Mouse (Mus musculus) liver, postnatal 0 days (tissue): ENCODE results near the gene Slc22a13. TPM values are rescaled to one million over a fixed set of nuclear protein-coding genes. Genes with fewer than 3 reads are reported as not detected.
"Not testable (repeated sequence)": the region's sequence is repeated elsewhere in the genome, so short reads cannot be mapped to it uniquely, and the experiment has no call there.

Source experiments
- ATAC-seq: fragments of 200-750 bp; cut with Nextera tagmentation; 2 replicates; pipeline ENCODE4 v1.8.0; 2017; ENCODE audit warnings: mild to moderate bottlenecking, moderate library complexity
- DNase-seq: peaks from one replicate; pipeline ENCODE4 v3.0.0-alpha.2; 2016
- H3K27ac ChIP-seq: fragments of 300-500 bp; sonication (generic); 2 replicates; pipeline ENCODE4 v1.5.1; 2014; ENCODE audit warnings: antibody characterized with exemption, moderate library complexity, mild to moderate bottlenecking, low read depth
- H3K27me3 ChIP-seq: fragments of 300-500 bp; sonication (generic); 2 replicates; pipeline ENCODE4 v1.6.1; 2014; ENCODE audit warnings: low read length, control low read depth, mixed read lengths; ENCODE audit not compliant: insufficient read depth
- H3K36me3 ChIP-seq: fragments of 300-500 bp; sonication (generic); replicated peaks from 2 replicates; pipeline ENCODE4 v1.6.1; 2014; ENCODE audit warnings: mild to moderate bottlenecking, control low read depth, low read length, moderate library complexity, mixed read lengths; ENCODE audit not compliant: insufficient read depth
- H3K4me1 ChIP-seq: fragments of 300-500 bp; sonication (generic); 2 replicates; pipeline ENCODE4 v1.6.1; 2014; ENCODE audit warnings: antibody characterized with exemption, mild to moderate bottlenecking, control low read depth; ENCODE audit not compliant: insufficient read depth
- H3K4me2 ChIP-seq: fragments of 300-500 bp; sonication (generic); 2 replicates; pipeline ENCODE4 v1.6.1; 2014; ENCODE audit warnings: low read depth, mild to moderate bottlenecking, low read length, moderate library complexity, mixed read lengths
- H3K4me3 ChIP-seq: fragments of 300-500 bp; sonication (generic); 2 replicates; pipeline ENCODE4 v1.5.1; 2014; ENCODE audit warnings: low read depth, low read length
- H3K9ac ChIP-seq: fragments of 300-500 bp; sonication (generic); replicated peaks from 2 replicates; pipeline ENCODE4 v1.6.1; 2014; ENCODE audit warnings: mild to moderate bottlenecking, moderate library complexity
- H3K9me3 ChIP-seq: fragments of 300-500 bp; sonication (generic); 2 replicates; pipeline ENCODE4 v1.6.1; 2016; ENCODE audit warnings: mild to moderate bottlenecking, control low read depth, low read length, mixed read lengths
- CTCF ChIP-seq: sonication (generic); IDR thresholded peaks from 2 replicates; pipeline ENCODE4 v1.5.1; 2016; ENCODE audit warnings: antibody characterized with exemption, low read depth
- EP300 ChIP-seq: IDR thresholded peaks from 2 replicates; pipeline ENCODE4 v1.6.1; 2016; ENCODE audit warnings: antibody characterized with exemption, low read depth, mild to moderate bottlenecking
- WGBS: fragments of 180-500 bp; shearing (Covaris S2); extraction: QIAGEN DNeasy Blood & Tissue Kit; methylation state at CpG from one replicate; pipeline ENCODE4 v1.1.7; 2014; ENCODE audit not compliant: insufficient replicate concordance; 5-methylcytosine and 5-hydroxymethylcytosine counted together
- polyA plus RNA-seq: library from polyadenylated mRNA; unstranded; fragments of >200 nt; fragmentation: Nextera tagmentation; extraction: Ambion mirVana; gene quantifications from 2 replicates; pipeline ENCODE4 v1.2.1, GENCODE M21; 2015

The Slc22a13 gene
- polyA plus RNA-seq, 1 experiment from 2014 or later, result not detected

GRCm38 (mm10) chr9:119230829-119231228 is 21.9 kb upstream of the Slc22a13 start:
- 39% methylated on average over 2 of the region's 2 CpGs for WGBS
- no peak for DNase-seq

GRCm38 (mm10) chr9:119220249-119220648 is 11.4 kb upstream of the Slc22a13 start:
- Histone ChIP-seq H3K4me2 (no peak overlapping the region), H3K4me3 (no peak overlapping the region), H3K9ac (no peak overlapping the region), H3K27me3 (no peaks in the 10 kb centered on the region), H3K9me3 (no peaks in the 10 kb centered on the region), H3K4me1 (no peaks in the 10 kb centered on the region), H3K36me3 (no peaks in the 10 kb centered on the region), H3K27ac (no peak overlapping the region)
- ATAC-seq (no peak), DNase-seq (no peak)
- WGBS, result 73% methylated on average over 4 of the region's 4 CpGs
- TF ChIP-seq EP300, result no peak
- TF ChIP-seq CTCF, result no peak

More at GRCm38 (mm10) chr9:119230829-119231228, 21.9 kb upstream of the Slc22a13 start:
- H3K9me3 ChIP-seq, result no peaks in the 10 kb centered on the region
- no peak overlapping the region for H3K4me3 ChIP-seq
- no peak for ATAC-seq
- H3K27ac ChIP-seq, result no peak overlapping the region
- no peak overlapping the region for H3K9ac ChIP-seq
- no peak for TF ChIP-seq CTCF
- TF ChIP-seq EP300, result no peak
- peaks cover 8% of the 10 kb centered on the region; the same call in 1 of the 2 replicates for H3K4me1 ChIP-seq
- no peak overlapping the region for H3K4me2 ChIP-seq
- H3K36me3 ChIP-seq, result no peaks in the 10 kb centered on the region
- no peaks in the 10 kb centered on the region for H3K27me3 ChIP-seq

- Histone ChIP-seq H3K9me3 (peaks cover 3% of the 10 kb centered on the region; the same call in 1 of the 2 replicates), H3K4me1 (no peaks in the 10 kb centered on the region), H3K4me2 (no peak overlapping the region), H3K27ac (no peak overlapping the region), H3K9ac (no peak overlapping the region), H3K4me3 (no peak overlapping the region), H3K36me3 (no peaks in the 10 kb centered on the region), H3K27me3 (no peaks in the 10 kb centered on the region)
- WGBS, result 61% methylated on average over 2 of the region's 2 CpGs
- DNase-seq (no peak), ATAC-seq (no peak)
- TF ChIP-seq CTCF (no peak), EP300 (no peak)
Measured at GRCm38 (mm10) chr9:119219667-119220066, 10.8 kb upstream of the Slc22a13 start.

GRCm38 (mm10) chr9:119215341-119215740 is 6.4 kb upstream of the Slc22a13 start:
- not testable (repeated sequence) for H3K4me2 ChIP-seq, H3K9ac ChIP-seq, H3K27ac ChIP-seq, H3K4me1 ChIP-seq, DNase-seq, ATAC-seq, H3K9me3 ChIP-seq, H3K27me3 ChIP-seq, H3K36me3 ChIP-seq, H3K4me3 ChIP-seq
- WGBS, result 70% methylated on average over 2 of the region's 2 CpGs

- Histone ChIP-seq H3K4me2 (no peak overlapping the region), H3K9ac (no peak overlapping the region), H3K27me3 (no peaks in the 10 kb centered on the region), H3K4me1 (no peaks in the 10 kb centered on the region), H3K9me3 (peaks cover 3% of the 10 kb centered on the region; the same call in 1 of the 2 replicates), H3K27ac (no peak overlapping the region), H3K36me3 (no peaks in the 10 kb centered on the region), H3K4me3 (no peak overlapping the region)
- WGBS, result 78% methylated on average over 6 of the region's 6 CpGs
- TF ChIP-seq CTCF, result no peak
- TF ChIP-seq EP300, result no peak
- no peak for ATAC-seq
- DNase-seq, result no peak
Measured at GRCm38 (mm10) chr9:119214601-119215000, 5.7 kb upstream of the Slc22a13 start.

- no peak overlapping the region for H3K9ac ChIP-seq
- H3K4me3 ChIP-seq, result no peak overlapping the region
- no peak overlapping the region for H3K27ac ChIP-seq
- DNase-seq (no peak), ATAC-seq (no peak)
- H3K27me3 ChIP-seq, result no peaks in the 10 kb centered on the region
- H3K36me3 ChIP-seq, result no peaks in the 10 kb centered on the region
- H3K4me1 ChIP-seq, result no peaks in the 10 kb centered on the region
- no peak for TF ChIP-seq EP300
- TF ChIP-seq CTCF, result no peak
- WGBS, result 69% methylated on average over 8 of the region's 8 CpGs
- H3K9me3 ChIP-seq, result peaks cover 3% of the 10 kb centered on the region; the same call in 1 of the 2 replicates
- H3K4me2 ChIP-seq, result no peak overlapping the region
Measured at GRCm38 (mm10) chr9:119212996-119213395, 4.1 kb upstream of the Slc22a13 start.

- ATAC-seq, result no peak
Measured at GRCm38 (mm10) chr9:119207113-119207512, 1.8 kb downstream of the Slc22a13 start.

More at GRCm38 (mm10) chr9:119207113-119207512, 1.8 kb downstream of the Slc22a13 start:
- TF ChIP-seq EP300 (no peak), CTCF (no peak)
- DNase-seq, result no peak
- Histone ChIP-seq H3K4me2 (no peak overlapping the region), H3K27ac (no peak overlapping the region), H3K36me3 (no peaks in the 10 kb centered on the region), H3K9ac (no peak overlapping the region), H3K27me3 (no peaks in the 10 kb centered on the region), H3K4me1 (no peaks in the 10 kb centered on the region), H3K9me3 (no peaks in the 10 kb centered on the region; the same call in 1 of the 2 replicates), H3K4me3 (no peak overlapping the region)
- whole genome bisulfite sequencing, result 58% methylated on average over 4 of the region's 4 CpGs
